Mouse (Mus musculus) CD4-positive naive resting alpha-beta T cell, adult 57 days (primary cell): ENCODE data around the gene Tvp23a. TPM values are rescaled to one million over a fixed set of nuclear protein-coding genes. Genes with fewer than 3 reads are reported as not detected.

ENCODE experiments used
- total RNA-seq: library from RNA; stranded (reverse); gene quantifications from one replicate; pipeline ENCODE4 v1.2.4, GENCODE M21; 2023

Tvp23a gene
- not detected for total RNA-seq

DNA sequence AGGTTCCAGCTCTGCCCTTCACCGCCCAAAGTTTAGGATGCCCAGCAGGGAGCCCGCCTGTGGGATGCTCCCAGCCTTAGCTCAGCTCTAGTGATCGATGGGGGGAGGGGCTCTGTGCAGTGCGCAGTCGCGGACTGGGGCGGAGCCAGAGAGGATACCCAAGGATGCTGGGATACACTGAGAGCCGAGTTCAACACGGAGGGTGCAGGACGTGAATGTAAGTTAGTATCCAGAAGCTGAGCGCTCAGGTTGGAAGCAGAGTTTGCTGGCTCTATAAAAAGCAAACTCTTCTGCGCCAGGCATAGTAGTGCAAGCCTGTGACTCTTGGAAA, at the start of gene Tvp23a:
TSS of gene Tvp23a (minus strand) at position 99 of the 331 bp plus-strand sequence.

GRCm38 (mm10) chr16:10479857-10480256, 32.7 kb upstream of the Tvp23a start, which contains the start of gene Ciita:
Gene Ciita (plus strand): TSS chr16:10480059.

DNA sequence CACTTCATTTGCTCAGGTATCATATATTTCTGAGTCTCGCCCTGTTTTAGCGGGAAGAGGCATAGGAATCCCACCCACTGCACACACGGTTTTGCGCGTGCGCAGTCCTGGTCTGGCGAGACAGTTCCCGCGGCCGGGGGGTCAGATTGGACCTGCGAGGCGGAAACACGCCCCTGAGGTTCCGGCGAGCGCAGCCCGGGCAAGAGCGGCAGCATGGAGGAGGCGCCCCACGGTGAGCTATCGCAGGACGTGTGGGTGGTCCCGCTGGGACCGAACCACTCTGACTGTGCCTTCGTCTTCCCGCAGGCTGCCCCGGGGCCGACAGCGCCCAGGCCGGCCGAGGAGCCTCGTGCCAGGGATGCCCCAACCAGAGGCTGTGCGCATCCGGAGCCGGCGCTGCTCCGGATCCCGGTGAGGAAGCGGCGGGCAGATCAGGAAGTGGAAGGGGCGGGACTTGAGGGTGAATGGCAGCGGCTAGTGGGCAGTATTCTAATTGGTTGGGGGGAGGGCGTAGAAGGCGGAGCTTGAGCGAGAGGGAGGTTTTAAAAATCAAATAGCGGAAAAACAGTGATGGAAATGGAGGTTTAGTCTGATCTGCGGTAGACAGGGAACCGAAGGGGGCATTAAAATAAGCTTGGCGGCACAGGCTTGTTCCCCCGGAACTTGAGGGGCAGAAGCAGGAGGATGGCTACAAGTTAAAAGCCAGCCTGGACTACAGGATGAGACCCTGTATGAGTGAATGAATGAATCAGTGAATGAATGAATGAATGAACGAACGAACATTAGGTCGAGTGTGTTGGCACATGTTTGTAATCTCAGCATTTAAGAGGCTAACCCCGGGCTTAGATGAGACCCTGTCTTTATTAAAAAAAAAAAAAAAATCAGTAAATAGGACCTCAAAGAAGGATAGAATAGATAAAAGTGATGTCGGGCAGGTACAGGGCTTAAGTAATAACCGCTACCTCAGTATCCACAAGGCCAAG, 35.1 kb downstream of the Tvp23a start, which contains the start of gene Nubp1:
TSS of gene Nubp1 (plus strand) at position 185 of the 983 bp plus-strand sequence.

DNA sequence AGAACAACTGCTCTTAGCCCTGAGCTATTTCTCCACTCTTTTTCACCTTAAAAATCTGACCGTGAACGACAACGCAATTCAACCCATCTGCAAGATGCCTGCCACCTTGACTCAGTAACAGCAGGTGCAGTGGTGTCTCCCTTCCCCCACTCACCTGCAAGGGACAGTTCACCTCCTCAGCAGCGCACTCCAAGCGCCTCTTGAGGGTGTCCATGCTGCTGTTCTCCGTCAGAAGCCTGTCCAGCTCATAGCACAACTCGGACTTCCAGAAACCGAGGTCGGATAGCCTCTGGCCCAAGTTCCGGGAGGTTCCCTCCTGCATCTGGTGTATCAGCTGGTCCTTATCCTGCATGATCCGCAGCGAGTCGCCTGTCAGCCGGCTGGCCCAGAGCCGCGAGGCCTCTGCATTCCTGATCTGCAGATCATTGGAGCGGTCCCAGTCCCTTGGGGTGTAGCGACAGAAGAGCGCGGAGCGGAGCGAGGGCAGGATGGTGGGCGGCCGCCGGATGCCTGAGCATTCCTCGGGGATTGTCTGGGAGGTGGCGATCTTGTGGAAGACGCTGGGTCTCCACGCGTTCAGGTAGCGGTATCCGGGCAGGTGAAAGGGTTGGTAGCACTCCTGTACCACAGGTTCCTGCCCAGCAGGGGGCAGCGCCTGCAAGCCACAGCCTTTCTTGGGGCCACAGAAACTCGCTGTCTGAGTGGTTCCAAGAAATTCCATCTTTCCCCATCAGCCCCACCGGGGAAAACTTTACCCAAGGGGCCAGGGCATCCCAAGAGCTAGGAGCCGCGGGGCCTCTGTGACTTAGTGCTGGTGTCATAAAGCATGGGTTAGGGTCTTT, 52.2 kb downstream of the Tvp23a start, which contains the start of gene Tekt5:
TSS of gene Tekt5 (minus strand) at position 792 of the 842 bp plus-strand sequence.

Other genes with a start within 250 kb of the Tvp23a start
- gene Emp2, start 133.4 kb downstream of the Tvp23a start, total RNA-seq: 0.33 TPM
- not detected for gene Tekt5, start 51.9 kb downstream of the Tvp23a start, total RNA-seq
- 34.2 TPM for gene Nubp1, start 35.4 kb downstream of the Tvp23a start, total RNA-seq
- gene Ciita, start 32.7 kb upstream of the Tvp23a start, total RNA-seq: 10.2 TPM
- 17.9 TPM for gene Dexi, start 95.7 kb upstream of the Tvp23a start, total RNA-seq
- 32.4 TPM for gene Clec16a, start 98.0 kb upstream of the Tvp23a start, total RNA-seq